Mouse (Mus musculus) CH12.LX (cell line): ENCODE measurements around the gene Psmd3. TPM values are rescaled to one million over a fixed set of nuclear protein-coding genes. Genes with fewer than 3 reads are reported as not detected.

Experiments used
- DNase-seq: peaks from one replicate; pipeline ENCODE4 v3.0.0-alpha.2; 2013; ENCODE audit errors: extremely low read depth
- H3K27ac ChIP-seq: 2 replicates; pipeline ENCODE4 v1.5.1; 2012; ENCODE audit warnings: low read depth, mild to moderate bottlenecking, control low read depth, moderate library complexity; ENCODE audit not compliant: insufficient read depth
- H3K27me3 ChIP-seq: replicated peaks from 2 replicates; pipeline ENCODE3; 2012; ENCODE audit warnings: inconsistent platforms
- H3K36me3 ChIP-seq, 2 experiments: replicated peaks in 1 of 2; 2 replicates each; pipeline versions ENCODE3 to v1.6.1; 2012; ENCODE audit warnings: inconsistent platforms in 1 of 2, low read length in 1 of 2, mild to moderate bottlenecking in 1 of 2, mixed read lengths in 1 of 2, moderate library complexity in 1 of 2; ENCODE audit not compliant: control insufficient read depth in 1 of 2, insufficient read depth in 1 of 2
- H3K4me1 ChIP-seq, 2 experiments: 2 replicates each; pipeline ENCODE4 v1.6.1; 2012; ENCODE audit warnings: inconsistent platforms in 1 of 2, moderate library complexity in 1 of 2; ENCODE audit not compliant: insufficient read depth in 2 of 2, control insufficient read depth in 1 of 2
- H3K4me2 ChIP-seq: 2 replicates; pipeline ENCODE4 v1.6.1; 2012; ENCODE audit warnings: low read depth, mild to moderate bottlenecking, control low read depth; ENCODE audit not compliant: poor library complexity, insufficient read depth, severe bottlenecking
- H3K4me3 ChIP-seq, 3 experiments: fragments of 150-350 bp in 1 of 3; sonication (generic) in 1 of 3; replicated peaks in 1 of 3; 2 replicates each; pipeline versions ENCODE3 to v1.5.1; 2011 to 2012; ENCODE audit warnings: low read depth in 2 of 3, low read length in 2 of 3, mild to moderate bottlenecking in 2 of 3, moderate library complexity in 2 of 3, control low read depth in 1 of 3, improper control_type of control experiment in 1 of 3, inconsistent platforms in 1 of 3, mixed read lengths in 1 of 3; ENCODE audit not compliant: poor library complexity in 1 of 3
- H3K79me2 ChIP-seq: replicated peaks from 2 replicates; pipeline ENCODE4 v1.6.1; 2012; ENCODE audit warnings: mild to moderate bottlenecking, moderate library complexity; ENCODE audit not compliant: control insufficient read depth, poor library complexity, insufficient read depth, severe bottlenecking; ENCODE audit errors: extremely low read depth
- H3K9ac ChIP-seq: 2 replicates; pipeline ENCODE4 v1.6.1; 2012; ENCODE audit warnings: low read depth, mild to moderate bottlenecking, control low read depth, moderate library complexity; ENCODE audit not compliant: insufficient read depth
- H3K9me3 ChIP-seq: replicated peaks from 2 replicates; pipeline ENCODE3; 2012; ENCODE audit warnings: low read length, inconsistent platforms, mixed read lengths
- BHLHE40 ChIP-seq: IDR thresholded peaks from 2 replicates; pipeline ENCODE4 v1.6.1; 2011; ENCODE audit warnings: mild to moderate bottlenecking, low read depth, low read length, improper control_type of control experiment
- CHD1 ChIP-seq: IDR thresholded peaks from 2 replicates; pipeline ENCODE4 v1.6.1; 2012; ENCODE audit warnings: low read depth, low read length, improper control_type of control experiment, inconsistent platforms
- CTCF ChIP-seq, 2 experiments: IDR thresholded peaks in 1 of 2; conservative IDR thresholded peaks in 1 of 2; 2 replicates each; pipeline ENCODE4 v1.5.1; 2011 to 2012; ENCODE audit warnings: low read depth in 2 of 2, low read length in 2 of 2, improper control_type of control experiment in 1 of 2, inconsistent platforms in 1 of 2, mild to moderate bottlenecking in 1 of 2, moderate library complexity in 1 of 2
- E2F4 ChIP-seq: IDR thresholded peaks from 2 replicates; pipeline ENCODE4 v1.6.1; 2011; ENCODE audit warnings: low read depth, low read length, improper control_type of control experiment; ENCODE audit not compliant: insufficient replicate concordance
- ELF1 ChIP-seq: IDR thresholded peaks from 2 replicates; pipeline ENCODE4 v1.6.1; 2014; ENCODE audit warnings: low read depth, mild to moderate bottlenecking, inconsistent platforms, low read length, improper control_type of control experiment
- IRF4 ChIP-seq: IDR thresholded peaks from 2 replicates; pipeline ENCODE4 v1.6.1; 2014; ENCODE audit warnings: low read depth, mild to moderate bottlenecking, inconsistent platforms, low read length, improper control_type of control experiment
- JUN ChIP-seq: IDR thresholded peaks from 2 replicates; pipeline ENCODE4 v1.6.1; 2011; ENCODE audit warnings: low read depth, mild to moderate bottlenecking, low read length, improper control_type of control experiment, moderate library complexity; ENCODE audit not compliant: insufficient read depth
- MEF2A ChIP-seq: IDR thresholded peaks from 2 replicates; pipeline ENCODE4 v1.6.1; 2014; ENCODE audit warnings: low read depth, mild to moderate bottlenecking, inconsistent platforms, low read length, improper control_type of control experiment, borderline replicate concordance
- MXI1 ChIP-seq: IDR thresholded peaks from 2 replicates; pipeline ENCODE4 v1.6.1; 2011; ENCODE audit warnings: mild to moderate bottlenecking, low read depth, low read length, improper control_type of control experiment
- RAD21 ChIP-seq: IDR thresholded peaks from 2 replicates; pipeline ENCODE4 v1.6.1; 2011; ENCODE audit warnings: low read depth, mild to moderate bottlenecking, low read length, improper control_type of control experiment, moderate library complexity
- RCOR1 ChIP-seq: conservative IDR thresholded peaks from 2 replicates; pipeline ENCODE4 v1.6.1; 2012; ENCODE audit warnings: low read depth, mild to moderate bottlenecking, inconsistent platforms, low read length, improper control_type of control experiment
- SIN3A ChIP-seq: IDR thresholded peaks from 2 replicates; pipeline ENCODE4 v1.6.1; 2012; ENCODE audit warnings: low read length, improper control_type of control experiment, inconsistent platforms
- SMC3 ChIP-seq: IDR thresholded peaks from 2 replicates; pipeline ENCODE4 v1.6.1; 2011; ENCODE audit warnings: low read depth, low read length, improper control_type of control experiment
- TBP ChIP-seq: conservative IDR thresholded peaks from 2 replicates; pipeline ENCODE4 v1.6.1; 2011; ENCODE audit warnings: low read depth, low read length, improper control_type of control experiment
- TCF12 ChIP-seq: IDR thresholded peaks from 2 replicates; pipeline ENCODE4 v1.6.1; 2014; ENCODE audit warnings: low read depth, mild to moderate bottlenecking, inconsistent platforms, low read length, improper control_type of control experiment
- USF2 ChIP-seq: conservative IDR thresholded peaks from 2 replicates; pipeline ENCODE4 v1.6.1; 2011; ENCODE audit warnings: low read depth, low read length, improper control_type of control experiment
- ZC3H11A ChIP-seq: IDR thresholded peaks from 2 replicates; pipeline ENCODE4 v1.6.1; 2012; ENCODE audit warnings: low read depth, mild to moderate bottlenecking, inconsistent platforms, low read length, improper control_type of control experiment
- ZNF384 ChIP-seq: IDR thresholded peaks from 2 replicates; pipeline ENCODE4 v1.6.1; 2012; ENCODE audit warnings: low read depth, low read length, improper control_type of control experiment, inconsistent platforms
- dilution Hi-C: fragments of 300-500 bp; cut with MboI; formaldehyde crosslinking; loops from 2 replicates; pipeline ENCODE4 v1.14.3; 2020; ENCODE audit warnings: low sequenced_read_pairs; ENCODE audit not compliant: extremely low pct_unique_long_range_greater_than_20kb, extremely low pct_ligation_motif_present
- in situ Hi-C: fragments of 300-500 bp; cut with MboI; formaldehyde crosslinking; loops from 3 replicates; pipeline ENCODE4 v1.14.3; 2019; ENCODE audit warnings: low sequenced_read_pairs, low pct_ligation_motif_present, low pct_unique_long_range_greater_than_20kb, mixed read lengths
- polyA plus RNA-seq: library from polyadenylated mRNA; unstranded; fragments of >175 nt; gene quantifications from 2 replicates; pipeline ENCODE4 v1.2.1, GENCODE M21; 2012; ENCODE audit warnings: low read depth; ENCODE audit not compliant: insufficient read length
- total RNA-seq, 2 experiments: library from RNA; depleted of rRNA; stranded (reverse); fragments of 300-350 nt in 1 of 2; fragments of >200 nt in 1 of 2; gene quantifications; 2 replicates each; pipeline ENCODE4 v1.2.3; 2012 to 2014

Gene Psmd3
- total and polyA plus RNA-seq, 3 experiments, result 166 to 354 (median 291) TPM

- Histone ChIP-seq H3K4me1 (peaks cover 16 to 33% of the 10 kb centered on the region in 2 experiments), H3K27me3 (peaks cover 26% of the 10 kb centered on the region), H3K9me3 (no peaks in the 10 kb centered on the region), H3K9ac (peak overlapping the region; percentile 66; the same call in 1 of the 2 replicates)
- DNase-seq, result no peak
- no peak; the same call in 1 of the 2 replicates for TF ChIP-seq MXI1
- no peak for TF ChIP-seq RCOR1
- TF ChIP-seq USF2, result no peak
- no peak for TF ChIP-seq RAD21
- TF ChIP-seq CHD1, result no peak
- TF ChIP-seq TBP, result no peak
- TF ChIP-seq ELF1, result no peak
- TF ChIP-seq BHLHE40, result no peak
- no peak for TF ChIP-seq ZC3H11A
- no peak for TF ChIP-seq MEF2A
- no peak for TF ChIP-seq SMC3
- TF ChIP-seq SIN3A, result no peak
- TF ChIP-seq IRF4, result 0 out of 2 replicates have a peak, but pooled peaks have one; percentile 7
- TF ChIP-seq CTCF (conservative IDR thresholded peaks at IDR 0.05 in 1 of 2, IDR thresholded peaks at IDR 0.05 in 1 of 2; ENCODE audit: low read depth in 2 of 2, low read length in 2 of 2), result no peak
- TF ChIP-seq ZNF384, result peak; percentile 32
- no peak for TF ChIP-seq JUN
- TF ChIP-seq TCF12, result no peak
- TF ChIP-seq, all 38 proteins: peak for 2
- Histone ChIP-seq H3K36me3 (peaks cover 13 to 21% of the 10 kb centered on the region in 2 experiments), H3K4me3 (no peak overlapping the region), H3K4me2 (peak overlapping the region; percentile 86), H3K79me2 (peaks cover 29% of the 10 kb centered on the region), H3K27ac (no peak overlapping the region)
- dilution Hi-C loops (no loop called here), in situ Hi-C loops (no loop called here)
These were observed 1.2 kb upstream of the Psmd3 start for GRCm38 (mm10) chr11:98681186-98681585.

DNA sequence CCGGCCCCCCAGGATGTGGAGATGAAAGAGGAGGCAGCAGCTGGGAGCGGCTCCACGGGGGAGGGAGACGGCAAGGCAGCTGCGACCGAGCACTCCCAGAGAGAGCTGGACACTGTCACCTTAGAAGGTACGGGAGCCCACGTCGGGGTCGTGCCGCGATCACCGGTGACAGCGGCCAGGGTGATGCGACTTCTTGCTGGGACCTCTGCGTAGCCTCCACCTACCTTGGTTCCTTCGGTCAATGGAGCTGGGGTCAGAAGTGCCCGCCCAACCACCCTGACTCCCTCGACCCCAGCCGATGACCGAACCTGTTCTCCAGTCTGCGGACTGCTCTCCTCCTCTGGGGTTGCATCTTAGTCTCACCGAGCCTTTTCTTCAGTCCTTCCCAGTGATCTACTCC is 457 bp downstream of the Psmd3 start:
- Histone ChIP-seq H3K9ac (peak overlapping the region; percentile 97), H3K4me3 (peak overlapping the region; percentile 72 to 100 (median 98)), H3K4me1 (peaks cover 15 to 31% of the 10 kb centered on the region in 2 experiments), H3K79me2 (peaks cover 29% of the 10 kb centered on the region), H3K36me3 (peaks cover 29 to 37% of the 10 kb centered on the region in 2 experiments), H3K27ac (peak overlapping the region; percentile 42), H3K9me3 (no peaks in the 10 kb centered on the region)
- no peak for DNase-seq
- dilution Hi-C loops, result no loop called here
- TF ChIP-seq RCOR1, result 0 out of 2 replicates have a peak, but pooled peaks have one; percentile 18
- no peak for TF ChIP-seq E2F4
- TF ChIP-seq MXI1, result peak; percentile 0; the same call in 1 of the 2 replicates
- TF ChIP-seq, all 38 proteins: peak for 2
- Histone ChIP-seq H3K27me3 (peaks cover 19% of the 10 kb centered on the region), H3K4me2 (peak overlapping the region; percentile 99; the same call in 1 of the 2 replicates)
- in situ Hi-C loops, result no loop called here
